Mouse (Mus musculus) midbrain, postnatal 0 days (tissue): Measurements from ENCODE around the gene Arpc1a. TPM values are rescaled to one million over a fixed set of nuclear protein-coding genes. Genes with fewer than 3 reads are reported as not detected.
A peak's percentile ranks its signal among the peaks of the same experiment; 100 is the strongest.

Experiments used
- ATAC-seq: fragments of 200-750 bp; cut with Nextera tagmentation; 2 replicates; pipeline ENCODE4 v1.8.0; 2017; ENCODE audit warnings: moderate number of reproducible peaks, mild to moderate bottlenecking, moderate TSS enrichment, moderate library complexity; ENCODE audit not compliant: low FRiP score
- DNase-seq: peaks from one replicate; pipeline ENCODE4 v3.0.0-alpha.2; 2015; ENCODE audit warnings: low spot score
- H3K27ac ChIP-seq: fragments of 300-500 bp; sonication (generic); 2 replicates; pipeline ENCODE4 v1.5.1; 2014; ENCODE audit warnings: low read depth, mild to moderate bottlenecking, low read length, mixed read lengths
- H3K27me3 ChIP-seq: fragments of 300-500 bp; sonication (generic); 2 replicates; pipeline ENCODE4 v1.6.1; 2014; ENCODE audit warnings: low read length, control low read depth, mixed read lengths; ENCODE audit not compliant: insufficient read depth
- H3K36me3 ChIP-seq: fragments of 300-500 bp; sonication (generic); 2 replicates; pipeline ENCODE4 v1.6.1; 2014; ENCODE audit warnings: low read length, control low read depth, mixed read lengths; ENCODE audit not compliant: insufficient read depth
- H3K4me1 ChIP-seq: fragments of 300-500 bp; sonication (generic); 2 replicates; pipeline ENCODE4 v1.6.1; 2014; ENCODE audit warnings: mild to moderate bottlenecking, control low read depth, antibody characterized with exemption, low read length, mixed read lengths; ENCODE audit not compliant: insufficient read depth
- H3K4me2 ChIP-seq: fragments of 300-500 bp; sonication (generic); 2 replicates; pipeline ENCODE4 v1.6.1; 2014; ENCODE audit warnings: low read depth, mild to moderate bottlenecking, low read length, mixed read lengths; ENCODE audit not compliant: poor library complexity, severe bottlenecking
- H3K4me3 ChIP-seq: fragments of 300-500 bp; sonication (generic); 2 replicates; pipeline ENCODE4 v1.5.1; 2014; ENCODE audit warnings: low read depth, mild to moderate bottlenecking, low read length, moderate library complexity
- H3K9ac ChIP-seq: fragments of 300-500 bp; sonication (generic); replicated peaks from 2 replicates; pipeline ENCODE4 v1.6.1; 2014; ENCODE audit warnings: mild to moderate bottlenecking, low read length, moderate library complexity, mixed read lengths; ENCODE audit not compliant: poor library complexity, severe bottlenecking
- H3K9me3 ChIP-seq: fragments of 300-500 bp; sonication (generic); 2 replicates; pipeline ENCODE4 v1.6.1; 2016; ENCODE audit warnings: low read length, control low read depth
- CTCF ChIP-seq: IDR thresholded peaks from 2 replicates; pipeline ENCODE4 v1.5.1; 2016; ENCODE audit warnings: antibody characterized with exemption, mild to moderate bottlenecking
- WGBS: fragments of 180-500 bp; shearing (Covaris S2); extraction: QIAGEN DNeasy Blood & Tissue Kit; methylation state at CpG from one replicate; pipeline ENCODE4 v1.1.7; 2014; 5-methylcytosine and 5-hydroxymethylcytosine counted together
- polyA plus RNA-seq: library from polyadenylated mRNA; unstranded; fragments of >200 nt; fragmentation: Nextera tagmentation; extraction: Ambion mirVana; gene quantifications from 2 replicates; pipeline ENCODE4 v1.2.1, GENCODE M21; 2015
- total RNA-seq: library from RNA; depleted of rRNA; stranded (reverse); fragments of >200 nt; gene quantifications from 2 replicates; pipeline ENCODE4 v1.2.3, GENCODE M21; 2014

Arpc1a gene
- total and polyA plus RNA-seq, 2 experiments from 2014 or later: 148 to 244 TPM

- 96% methylated on average over 6 of the region's 6 CpGs for WGBS
- peaks cover 12% of the 10 kb centered on the region for H3K27me3 ChIP-seq
- no peaks in the 10 kb centered on the region for H3K4me1 ChIP-seq
- no peak overlapping the region for H3K4me3 ChIP-seq
- H3K36me3 ChIP-seq: peaks cover 50% of the 10 kb centered on the region
- H3K9me3 ChIP-seq: no peaks in the 10 kb centered on the region
- H3K27ac ChIP-seq: no peak overlapping the region
- ATAC-seq: no peak
- H3K9ac ChIP-seq: no peak overlapping the region
- no peak overlapping the region for H3K4me2 ChIP-seq
- no peak for TF ChIP-seq CTCF
- DNase-seq: no peak
Measured at GRCm38 (mm10) chr5:145110401-145110800, 26.8 kb downstream of the Arpc1a start.

GRCm38 (mm10) chr5:145112566-145112965, 28.9 kb downstream of the Arpc1a start:
- Histone ChIP-seq H3K36me3 (peaks cover 28% of the 10 kb centered on the region), H3K9ac (no peak overlapping the region), H3K27ac (no peak overlapping the region), H3K4me1 (no peaks in the 10 kb centered on the region), H3K4me2 (no peak overlapping the region), H3K27me3 (peaks cover 12% of the 10 kb centered on the region), H3K9me3 (no peaks in the 10 kb centered on the region), H3K4me3 (no peak overlapping the region)
- TF ChIP-seq CTCF: no peak
- ATAC-seq (no peak), DNase-seq (no peak)
- 84% methylated on average over 8 of the region's 8 CpGs for WGBS

- WGBS: 64% methylated on average over 2 of the region's 2 CpGs
- no peak for TF ChIP-seq CTCF
- DNase-seq (no peak), ATAC-seq (no peak)
- no peak overlapping the region for H3K4me3 ChIP-seq
- peak overlapping the region; percentile 46 for H3K4me2 ChIP-seq
- no peak overlapping the region for H3K27ac ChIP-seq
- peaks cover 20% of the 10 kb centered on the region for H3K36me3 ChIP-seq
- H3K4me1 ChIP-seq: no peaks in the 10 kb centered on the region
- H3K9ac ChIP-seq: no peak overlapping the region
- H3K9me3 ChIP-seq: no peaks in the 10 kb centered on the region
- H3K27me3 ChIP-seq: peaks cover 12% of the 10 kb centered on the region
Measured at GRCm38 (mm10) chr5:145113416-145113815, 29.8 kb downstream of the Arpc1a start.

- WGBS: 2% methylated on average over 42 of the region's 53 CpGs
- Histone ChIP-seq H3K4me3 (peak within 1 kb of the TSS; percentile 30), H3K4me1 (no peaks in the 10 kb centered on the region), H3K9me3 (no peaks in the 10 kb centered on the region; the same call in 1 of the 2 replicates), H3K27ac (no peak within 1 kb of the TSS), H3K9ac (0 out of 2 replicates have a peak within 1 kb of the TSS, but pooled peaks have one; percentile 33), H3K36me3 (peaks cover 15% of the 10 kb centered on the region), H3K4me2 (peak within 1 kb of the TSS; percentile 46), H3K27me3 (peaks cover 12% of the 10 kb centered on the region)
- TF ChIP-seq CTCF: no peak
- 0 out of 2 replicates have a peak, but pooled peaks have one; percentile 22 for ATAC-seq
- peak; percentile 38 for DNase-seq
Measured at GRCm38 (mm10) chr5:145114071-145114605, 30.5 kb downstream of the Arpc1a start, which contains the start of gene Arpc1b. TSS of gene Arpc1b (plus strand) at chr5:145114215.

GRCm38 (mm10) chr5:145114606-145115473, 31.2 kb downstream of the Arpc1a start:
- no peak for TF ChIP-seq CTCF
- H3K27ac ChIP-seq: no peak overlapping the region
- H3K4me1 ChIP-seq: no peaks in the 10 kb centered on the region
- ATAC-seq (no peak), DNase-seq (peak; percentile 26)
- peaks cover 8% of the 10 kb centered on the region for H3K36me3 ChIP-seq
- WGBS: 23% methylated on average over 31 of the region's 40 CpGs
- H3K27me3 ChIP-seq: peaks cover 12% of the 10 kb centered on the region
- peak overlapping the region; percentile 30 for H3K4me3 ChIP-seq
- peak overlapping the region; percentile 46 for H3K4me2 ChIP-seq
- no peaks in the 10 kb centered on the region; the same call in 1 of the 2 replicates for H3K9me3 ChIP-seq
- 0 out of 2 replicates have a peak overlapping the region, but pooled peaks have one; percentile 33 for H3K9ac ChIP-seq

- no peak for ATAC-seq
- no peak overlapping the region for H3K4me2 ChIP-seq
- H3K4me1 ChIP-seq: no peaks in the 10 kb centered on the region
- no peaks in the 10 kb centered on the region; the same call in 1 of the 2 replicates for H3K9me3 ChIP-seq
- peaks cover 12% of the 10 kb centered on the region for H3K27me3 ChIP-seq
- no peak for TF ChIP-seq CTCF
- no peak overlapping the region for H3K27ac ChIP-seq
- 96% methylated on average over 5 of the region's 5 CpGs for WGBS
- H3K36me3 ChIP-seq: no peaks in the 10 kb centered on the region
- no peak overlapping the region for H3K4me3 ChIP-seq
- H3K9ac ChIP-seq: no peak overlapping the region
- no peak for DNase-seq
Measured at GRCm38 (mm10) chr5:145115736-145116135, 32.1 kb downstream of the Arpc1a start.
